Mouse (Mus musculus) kidney, adult 11 months (tissue): ENCODE measurements around the gene Txnrd2.

ENCODE experiments used
- DNase-seq: peaks from one replicate; pipeline ENCODE4 v3.0.0; 2022

Txnrd2 gene

GRCm38 (mm10) chr16:18426215-18426791 lies at the start of gene Txnrd2:
Gene Txnrd2 (plus strand): TSS chr16:18426384.
- DNase-seq: peak; percentile 79

GRCm38 (mm10) chr16:18377203-18377602 lies 49.0 kb upstream of the Txnrd2 start:
- DNase-seq: peak; percentile 75

- DNase-seq: no peak
These were observed 47.7 kb upstream of the Txnrd2 start for GRCm38 (mm10) chr16:18378489-18378888.

- peak; percentile 71 for DNase-seq
These were observed 46.7 kb upstream of the Txnrd2 start for GRCm38 (mm10) chr16:18379338-18380001.

GRCm38 (mm10) chr16:18380495-18381063 lies 45.6 kb upstream of the Txnrd2 start:
- DNase-seq: no peak

GRCm38 (mm10) chr16:18381621-18382258 lies 44.4 kb upstream of the Txnrd2 start:
- DNase-seq: no peak

- DNase-seq: peak; percentile 58
These were observed 43.0 kb upstream of the Txnrd2 start for GRCm38 (mm10) chr16:18383045-18383726.

GRCm38 (mm10) chr16:18383756-18384155 lies 42.4 kb upstream of the Txnrd2 start:
- DNase-seq: peak; percentile 73

GRCm38 (mm10) chr16:18384211-18384610 lies 42.0 kb upstream of the Txnrd2 start:
- no peak for DNase-seq

- no peak for DNase-seq
These were observed 41.5 kb upstream of the Txnrd2 start for GRCm38 (mm10) chr16:18384659-18385058.

GRCm38 (mm10) chr16:18385411-18385810 lies 40.8 kb upstream of the Txnrd2 start:
- DNase-seq: no peak

GRCm38 (mm10) chr16:18386451-18386850 lies 39.7 kb upstream of the Txnrd2 start:
- no peak for DNase-seq

GRCm38 (mm10) chr16:18386972-18387371 lies 39.2 kb upstream of the Txnrd2 start:
- no peak for DNase-seq

GRCm38 (mm10) chr16:18387704-18388582 lies 38.2 kb upstream of the Txnrd2 start:
- peak; percentile 9 for DNase-seq

GRCm38 (mm10) chr16:18388583-18389435 lies 37.4 kb upstream of the Txnrd2 start:
- DNase-seq: peak; percentile 12

- no peak for DNase-seq
These were observed 35.8 kb upstream of the Txnrd2 start for GRCm38 (mm10) chr16:18390399-18390798.

- peak; percentile 79 for DNase-seq
These were observed 35.1 kb upstream of the Txnrd2 start for GRCm38 (mm10) chr16:18391127-18391526.

- DNase-seq: no peak
These were observed 34.5 kb upstream of the Txnrd2 start for GRCm38 (mm10) chr16:18391728-18392127.

GRCm38 (mm10) chr16:18392469-18393426 lies 33.4 kb upstream of the Txnrd2 start:
- peak; percentile 92 for DNase-seq

- no peak for DNase-seq
These were observed 32.6 kb upstream of the Txnrd2 start for GRCm38 (mm10) chr16:18393595-18393994.
